Mouse (Mus musculus): ENCODE data around the gene Nae1. TPM values are rescaled to one million over a fixed set of nuclear protein-coding genes. Genes with fewer than 3 reads are reported as not detected.

Gene Nae1
- polyA plus RNA-seq, 1 experiment from 2014 or later = 133 TPM

DNA sequence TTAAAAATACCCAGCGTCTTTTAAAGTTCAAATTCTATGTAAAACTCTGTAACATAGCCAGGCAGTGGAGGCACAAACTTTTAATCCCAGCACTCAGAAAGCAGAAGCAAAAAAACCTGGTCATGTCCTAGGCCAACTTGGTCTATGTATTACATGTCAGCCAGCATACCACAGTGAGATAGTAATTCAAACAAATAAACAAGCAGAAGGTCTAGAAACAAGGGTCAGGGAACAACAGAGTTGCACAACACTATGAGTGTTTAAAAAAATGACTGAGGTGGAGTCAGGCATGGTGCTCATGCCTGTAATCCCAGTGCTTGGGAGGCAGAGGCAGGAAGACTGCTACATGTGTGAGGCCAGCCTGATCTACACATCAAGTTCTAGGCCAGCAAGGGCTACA lies 55.3 kb downstream of the Nae1 start:
- Histone ChIP-seq H3K27me3 (ENCODE audit: poor library complexity, severe bottlenecking) (no peaks in the 10 kb centered on the region), H3K4me1 (no peaks in the 10 kb centered on the region), H3K36me3 (replicated peaks) (no peaks in the 10 kb centered on the region), H3K9me3 (no peaks in the 10 kb centered on the region), H3K4me3 (no peak overlapping the region), H3K27ac (no peak overlapping the region)
- 62% methylated on average over 1 of the region's 1 CpGs for WGBS
- DNase-seq (ENCODE audit: extremely low spot score, low spot score) = no peak

DNA sequence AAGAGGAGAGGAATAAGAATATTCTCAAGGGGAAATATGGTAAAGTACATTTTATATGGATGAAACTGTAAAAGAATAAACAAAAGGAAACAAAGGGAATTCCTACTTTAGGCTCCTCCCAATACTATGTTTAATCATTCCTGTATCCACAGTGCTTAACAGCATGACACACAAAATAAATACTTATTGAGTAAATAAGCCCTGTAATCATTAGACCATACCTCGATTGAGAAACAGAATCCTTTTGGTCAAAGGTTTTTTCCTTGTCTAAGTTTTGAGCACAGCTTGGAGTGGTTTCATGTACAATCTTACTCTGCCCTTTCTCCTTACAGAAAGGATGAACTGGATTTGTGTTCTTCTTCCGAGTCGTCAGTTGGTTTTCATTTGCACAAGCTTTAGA lies 62.0 kb downstream of the Nae1 start:
- Histone ChIP-seq H3K27me3 (ENCODE audit: poor library complexity, severe bottlenecking) (no peaks in the 10 kb centered on the region), H3K27ac (no peak overlapping the region), H3K4me1 (no peaks in the 10 kb centered on the region), H3K4me3 (no peak overlapping the region), H3K36me3 (replicated peaks) (no peaks in the 10 kb centered on the region), H3K9me3 (no peaks in the 10 kb centered on the region)
- no peak for DNase-seq (ENCODE audit: extremely low spot score, low spot score)
- 87% methylated on average over 3 of the region's 3 CpGs for WGBS

DNA sequence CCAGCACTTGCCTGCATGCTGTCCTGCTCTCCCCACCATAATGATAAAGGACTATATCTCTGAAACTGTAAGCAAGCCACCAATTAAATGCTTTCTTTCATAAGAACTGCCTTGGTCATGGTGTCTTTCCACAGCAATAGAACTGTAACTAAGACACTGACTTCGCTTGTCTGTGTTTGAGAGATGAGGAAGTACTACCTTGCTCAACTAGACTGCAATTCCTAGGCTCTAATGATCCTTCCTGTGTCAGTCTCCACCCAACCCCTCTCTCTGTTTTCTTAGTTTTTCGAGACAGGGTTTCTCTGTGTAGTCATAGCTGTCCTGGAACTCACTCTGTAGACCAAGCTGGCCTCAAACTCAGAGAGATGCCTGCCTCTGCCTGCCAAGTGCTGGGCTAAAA lies 67.0 kb downstream of the Nae1 start:
- Histone ChIP-seq H3K4me1 (no peaks in the 10 kb centered on the region), H3K27me3 (ENCODE audit: poor library complexity, severe bottlenecking) (no peaks in the 10 kb centered on the region), H3K36me3 (replicated peaks) (no peaks in the 10 kb centered on the region), H3K9me3 (no peaks in the 10 kb centered on the region), H3K4me3 (no peak overlapping the region), H3K27ac (no peak overlapping the region)
- DNase-seq (ENCODE audit: extremely low spot score, low spot score) = no peak
- 74% methylated on average over 2 of the region's 2 CpGs for WGBS

Other genes with a start within 250 kb of the Nae1 start
- gene Cmtm2a, start 241.5 kb downstream of the Nae1 start, polyA plus RNA-seq (2016; fragmentation: Nextera tagmentation; extraction: Ambion mirVana) = not detected in 2 replicates
- gene Gm45711, start 224.6 kb downstream of the Nae1 start, polyA plus RNA-seq (2016; fragmentation: Nextera tagmentation; extraction: Ambion mirVana) = not detected in 2 replicates
- not detected in 2 replicates for gene Cmtm1, start 224.5 kb downstream of the Nae1 start, polyA plus RNA-seq (2016; fragmentation: Nextera tagmentation; extraction: Ambion mirVana)
- not detected in 2 replicates for gene Gm11020, start 213.1 kb downstream of the Nae1 start, polyA plus RNA-seq (2016; fragmentation: Nextera tagmentation; extraction: Ambion mirVana)
- gene Cmtm2b, start 212.4 kb downstream of the Nae1 start, polyA plus RNA-seq (2016; fragmentation: Nextera tagmentation; extraction: Ambion mirVana) = not detected in 2 replicates
- 68.5 and 70.9 TPM in 2 replicates for gene Cmtm3, start 195.2 kb downstream of the Nae1 start, polyA plus RNA-seq (2016; fragmentation: Nextera tagmentation; extraction: Ambion mirVana)
- 2.2 and 2.5 TPM in 2 replicates for gene Cmtm4, start 138.8 kb downstream of the Nae1 start, polyA plus RNA-seq (2016; fragmentation: Nextera tagmentation; extraction: Ambion mirVana)
- 81.5 and 81.9 TPM in 2 replicates for gene Dync1li2, start 91.6 kb downstream of the Nae1 start, polyA plus RNA-seq (2016; fragmentation: Nextera tagmentation; extraction: Ambion mirVana)
- 0.10 TPM in 2 replicates for gene Terb1, start 24.7 kb downstream of the Nae1 start, polyA plus RNA-seq (2016; fragmentation: Nextera tagmentation; extraction: Ambion mirVana)
- 1.1 and 1.3 TPM in 2 replicates for gene Car7, start 52 bp upstream of the Nae1 start, polyA plus RNA-seq (2016; fragmentation: Nextera tagmentation; extraction: Ambion mirVana)
- gene Pdp2, start 56.8 kb upstream of the Nae1 start, polyA plus RNA-seq (2016; fragmentation: Nextera tagmentation; extraction: Ambion mirVana) = 14.2 and 14.6 TPM in 2 replicates
- gene Cdh16, start 89.8 kb upstream of the Nae1 start, polyA plus RNA-seq (2016; fragmentation: Nextera tagmentation; extraction: Ambion mirVana) = not detected in 2 replicates
- 1.1 and 1.5 TPM in 2 replicates for gene Rrad, start 96.7 kb upstream of the Nae1 start, polyA plus RNA-seq (2016; fragmentation: Nextera tagmentation; extraction: Ambion mirVana)
- gene Ciao2b, start 107.3 kb upstream of the Nae1 start, polyA plus RNA-seq (2016; fragmentation: Nextera tagmentation; extraction: Ambion mirVana) = 97.5 and 102 TPM in 2 replicates
- not detected in 2 replicates for gene Ces2a, start 199.4 kb upstream of the Nae1 start, polyA plus RNA-seq (2016; fragmentation: Nextera tagmentation; extraction: Ambion mirVana)

Measured in forebrain, embryonic 10.5 days (tissue).